Mouse (Mus musculus): ENCODE data around the gene Klhl22. TPM values are rescaled to one million over a fixed set of nuclear protein-coding genes. Genes with fewer than 3 reads are reported as not detected.

Klhl22 gene
- polyA plus RNA-seq, 1 experiment, result 106 TPM

GRCm38 (mm10) chr16:17753001-17753400 is 6.4 kb upstream of the Klhl22 start:
- DNase-seq (ENCODE audit: extremely low spot score in 1 of 2, low spot score in 1 of 2), result no peak

GRCm38 (mm10) chr16:17753686-17754085 is 5.7 kb upstream of the Klhl22 start:
- no peak for DNase-seq (ENCODE audit: extremely low spot score in 1 of 2, low spot score in 1 of 2)

- DNase-seq (ENCODE audit: extremely low spot score in 1 of 2, low spot score in 1 of 2), result no peak
Measured at GRCm38 (mm10) chr16:17757756-17758155, 1.7 kb upstream of the Klhl22 start.

- no peak for DNase-seq (ENCODE audit: extremely low spot score in 1 of 2, low spot score in 1 of 2)
Measured at GRCm38 (mm10) chr16:17758902-17759301, 516 bp upstream of the Klhl22 start.

GRCm38 (mm10) chr16:17759813-17760321 is 449 bp downstream of the Klhl22 start:
- DNase-seq (ENCODE audit: extremely low spot score in 1 of 2, low spot score in 1 of 2), result peak in 1 of 2 experiments; percentile 43

GRCm38 (mm10) chr16:17760657-17761056 is 1.2 kb downstream of the Klhl22 start:
- peak in 1 of 2 experiments; percentile 26 for DNase-seq (ENCODE audit: extremely low spot score in 1 of 2, low spot score in 1 of 2)

DNA sequence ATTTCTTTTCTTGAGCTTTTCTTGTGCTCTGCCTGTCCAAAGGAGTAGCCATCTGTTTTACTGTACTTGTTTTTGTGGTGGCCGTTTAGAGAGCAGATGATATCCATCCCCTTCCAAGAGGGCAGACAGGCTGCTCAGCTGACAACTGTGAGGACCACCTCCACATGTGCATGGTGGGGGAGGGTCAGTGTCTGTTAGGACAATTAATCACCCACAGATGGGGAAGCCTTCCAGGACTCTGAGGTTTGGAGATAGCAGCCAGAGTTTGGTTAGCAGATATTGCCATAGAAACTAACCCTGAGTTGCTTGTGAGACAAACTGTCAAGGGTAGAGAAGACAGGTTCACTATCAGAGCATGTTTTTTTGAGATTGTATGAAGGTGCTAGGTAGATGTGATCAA is 1.7 kb downstream of the Klhl22 start:
- DNase-seq (ENCODE audit: extremely low spot score in 1 of 2, low spot score in 1 of 2), result no peak

GRCm38 (mm10) chr16:17764108-17764511 is 4.7 kb downstream of the Klhl22 start:
- DNase-seq (ENCODE audit: extremely low spot score in 1 of 2, low spot score in 1 of 2), result no peak

DNA sequence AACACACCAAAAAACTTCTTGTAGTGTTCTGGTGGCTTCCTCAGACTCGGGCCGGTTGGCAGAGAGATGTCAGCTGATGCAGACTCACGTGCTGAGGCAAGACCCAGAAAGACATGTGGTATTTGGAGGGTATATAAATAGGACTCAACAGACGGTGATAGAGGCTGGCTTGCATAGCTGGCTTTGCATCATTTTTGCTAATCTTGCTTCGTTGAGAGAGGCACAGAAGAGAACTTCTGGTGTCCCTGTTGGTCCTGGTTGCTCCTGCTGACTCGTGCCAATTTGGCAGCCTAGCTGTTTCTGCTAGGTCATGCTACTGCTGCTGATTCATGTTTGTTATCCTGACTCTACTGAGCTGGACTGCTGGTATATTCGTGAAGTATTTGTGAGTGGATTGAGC is 9.4 kb downstream of the Klhl22 start:
- peak in 1 of 2 experiments; percentile 19 for DNase-seq (ENCODE audit: extremely low spot score in 1 of 2, low spot score in 1 of 2)

DNA sequence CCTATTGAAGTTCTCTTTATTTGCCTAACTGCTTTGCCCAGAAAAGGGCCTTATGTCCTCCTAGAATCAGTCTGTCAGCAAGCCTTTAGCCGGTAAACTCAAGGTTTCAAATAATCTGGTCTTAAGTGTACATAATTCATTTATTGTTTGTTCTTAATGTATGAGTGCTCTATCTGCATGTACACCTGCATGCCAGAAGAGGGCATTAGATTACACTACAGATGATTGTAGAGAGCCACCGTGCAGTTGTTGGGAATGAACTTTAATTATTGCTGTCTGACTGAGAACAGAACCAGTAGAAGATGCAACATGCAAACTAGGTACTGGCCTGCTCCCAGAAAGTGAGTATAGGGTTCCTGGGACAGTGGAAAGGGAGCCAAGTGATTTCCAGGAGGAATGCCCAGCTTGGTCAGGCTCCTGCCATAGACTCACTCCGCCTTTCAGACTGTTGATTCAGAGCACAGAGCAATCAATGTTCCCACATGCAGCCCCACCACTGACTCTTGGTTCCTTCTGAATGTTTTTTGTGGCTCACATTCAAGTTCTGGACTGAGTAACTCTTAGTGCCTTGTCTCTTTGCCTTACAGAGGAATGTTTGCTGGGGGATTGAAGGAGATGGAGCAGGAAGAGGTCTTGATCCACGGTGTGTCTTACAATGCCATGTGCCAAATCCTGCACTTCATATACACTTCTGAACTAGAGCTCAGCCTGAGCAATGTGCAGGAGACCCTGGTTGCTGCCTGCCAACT is 11.9 kb downstream of the Klhl22 start:
- no peak for DNase-seq (ENCODE audit: extremely low spot score in 1 of 2, low spot score in 1 of 2)

- DNase-seq (ENCODE audit: extremely low spot score in 1 of 2, low spot score in 1 of 2), result peak in 1 of 2 experiments; percentile 45
Measured at GRCm38 (mm10) chr16:17776828-17777227, 17.4 kb downstream of the Klhl22 start.

- DNase-seq (ENCODE audit: extremely low spot score in 1 of 2, low spot score in 1 of 2), result no peak
Measured at GRCm38 (mm10) chr16:17778223-17778622, 18.8 kb downstream of the Klhl22 start.

GRCm38 (mm10) chr16:17779692-17780091 is 20.3 kb downstream of the Klhl22 start:
- no peak for DNase-seq (ENCODE audit: extremely low spot score in 1 of 2, low spot score in 1 of 2)

GRCm38 (mm10) chr16:17785337-17785736 is 25.9 kb downstream of the Klhl22 start:
- DNase-seq (ENCODE audit: extremely low spot score in 1 of 2, low spot score in 1 of 2), result no peak

- no peak for DNase-seq (ENCODE audit: extremely low spot score in 1 of 2, low spot score in 1 of 2)
Measured at GRCm38 (mm10) chr16:17792728-17793127, 33.3 kb downstream of the Klhl22 start.

DNA sequence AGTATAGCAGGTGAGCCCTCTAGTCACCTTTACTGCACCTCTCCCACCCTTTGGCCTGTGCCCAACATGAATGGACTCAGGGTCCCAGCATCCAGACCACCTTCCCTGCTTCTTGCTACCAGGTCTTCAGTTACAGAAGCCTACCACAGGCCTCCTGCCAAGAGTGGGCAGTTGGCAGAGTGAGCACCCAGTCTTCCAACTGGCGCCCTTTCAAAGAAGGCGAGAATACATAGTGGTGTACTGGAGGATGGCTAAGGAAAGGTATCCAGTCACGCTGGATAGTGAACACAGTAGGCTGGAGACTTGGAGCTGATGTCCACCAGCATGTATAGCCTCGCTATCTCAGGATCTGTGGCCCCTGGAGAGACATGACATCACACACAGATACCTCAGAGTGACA is 34.6 kb downstream of the Klhl22 start:
- peak in 1 of 2 experiments; percentile 57 for DNase-seq (ENCODE audit: extremely low spot score in 1 of 2, low spot score in 1 of 2)

DNA sequence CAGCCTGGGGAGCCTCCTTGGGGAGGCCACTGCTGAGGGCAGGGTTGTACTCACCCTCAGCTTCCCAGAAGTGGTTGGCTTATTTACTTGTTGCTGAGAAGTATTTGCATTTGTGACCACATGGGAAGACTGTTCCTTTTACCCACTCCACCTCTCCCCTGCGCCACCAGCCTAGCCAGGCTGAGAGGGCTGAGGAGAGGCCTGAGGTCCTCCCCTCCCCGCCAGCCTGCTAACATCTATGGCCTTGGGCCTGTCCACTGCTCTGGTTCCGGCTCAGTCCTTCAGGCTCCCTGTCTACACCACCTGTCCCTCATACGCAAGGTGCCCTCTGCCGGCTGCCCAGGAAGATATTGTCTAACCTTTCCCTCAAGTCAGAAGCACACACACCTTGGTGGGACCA is 36.2 kb downstream of the Klhl22 start:
- DNase-seq (ENCODE audit: extremely low spot score in 1 of 2, low spot score in 1 of 2), result no peak

DNA sequence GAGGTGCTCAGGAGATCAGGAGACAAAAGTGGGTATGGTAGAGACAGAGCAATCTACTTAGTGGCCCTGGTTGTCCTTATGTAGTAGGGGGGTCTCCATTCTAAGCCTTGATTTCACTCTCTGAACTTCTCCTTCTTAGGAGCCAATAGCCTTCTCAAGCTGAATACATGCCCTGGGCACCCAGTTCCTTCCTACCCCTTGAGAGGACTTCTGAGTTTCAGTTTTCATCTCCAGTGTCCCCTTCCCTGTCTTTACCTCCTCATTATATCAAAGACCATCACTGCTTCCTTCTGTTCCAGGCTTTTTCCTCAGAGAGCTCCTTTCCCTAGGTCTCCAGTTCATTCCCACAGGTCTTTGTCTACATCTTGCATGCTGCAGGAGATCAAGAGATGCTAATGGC is 37.1 kb downstream of the Klhl22 start:
- no peak for DNase-seq (ENCODE audit: extremely low spot score in 1 of 2, low spot score in 1 of 2)

DNA sequence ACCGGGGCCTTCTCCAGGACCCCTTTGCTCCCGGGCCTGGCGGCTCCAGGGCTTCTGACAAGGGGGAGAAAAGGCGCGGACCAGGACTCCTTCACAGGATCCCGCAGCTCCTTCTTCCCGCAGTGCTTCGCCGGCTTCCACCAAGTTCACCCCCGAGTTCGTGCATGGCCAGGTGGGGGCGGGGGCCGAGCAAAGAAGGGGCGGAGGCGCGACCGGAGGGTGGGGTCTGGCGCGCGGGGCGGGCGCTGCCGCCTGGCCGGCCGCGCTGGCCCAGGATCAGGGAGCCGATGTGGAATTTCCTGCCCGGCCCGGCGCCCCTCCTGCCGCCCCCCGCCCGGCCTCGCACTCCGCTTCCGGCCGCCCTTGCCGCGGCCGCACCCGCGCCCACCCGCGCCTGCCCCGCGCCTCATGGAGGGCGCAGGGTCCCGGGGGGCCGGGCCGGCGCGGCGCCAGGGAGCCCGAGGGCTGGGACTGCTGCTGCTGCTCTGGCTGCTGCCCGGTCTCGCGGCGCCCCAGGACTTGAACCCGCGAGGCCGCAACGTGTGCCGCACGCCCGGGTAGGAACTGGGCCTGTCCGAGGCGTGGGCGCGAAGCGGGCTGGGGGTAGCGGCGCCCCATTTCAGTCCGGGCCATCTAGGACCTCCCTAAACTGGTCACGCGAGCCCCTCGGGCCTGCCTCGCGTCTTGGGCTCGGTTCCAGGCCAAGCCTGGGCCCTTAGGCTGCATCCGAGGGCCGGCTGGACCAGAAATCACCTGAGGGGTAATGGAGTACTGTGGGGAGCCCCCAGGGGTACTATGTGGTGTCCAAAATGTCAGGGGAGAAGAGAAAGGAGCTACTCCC is 37.8 kb downstream of the Klhl22 start, which contains the start of gene Scarf2:
Gene Scarf2 (plus strand): TSS at position 312 of the 841 bp plus-strand sequence.
- no peak for DNase-seq (ENCODE audit: extremely low spot score in 1 of 2, low spot score in 1 of 2)

- DNase-seq (ENCODE audit: extremely low spot score in 1 of 2, low spot score in 1 of 2), result no peak
Measured at GRCm38 (mm10) chr16:17797812-17798311, 38.4 kb downstream of the Klhl22 start.

All from frontal cortex, adult 2 months (tissue).